Mouse (Mus musculus) stomach, embryonic 15.5 days (tissue): ENCODE measurements around the gene Slc22a23. TPM values are rescaled to one million over a fixed set of nuclear protein-coding genes. Genes with fewer than 3 reads are reported as not detected.

Experiments used
- ATAC-seq: fragments of 200-750 bp; cut with Nextera tagmentation; 2 replicates; pipeline ENCODE4 v1.8.0; 2017; ENCODE audit warnings: low read depth, moderate number of reproducible peaks, moderate TSS enrichment; ENCODE audit not compliant: insufficient read depth, low FRiP score
- H3K27ac ChIP-seq: fragments of 300-500 bp; sonication (generic); 2 replicates; pipeline ENCODE4 v1.5.1; 2015; ENCODE audit warnings: mild to moderate bottlenecking, inconsistent platforms
- H3K27me3 ChIP-seq: fragments of 300-500 bp; sonication (generic); replicated peaks from 2 replicates; pipeline ENCODE4 v1.6.1; 2015; ENCODE audit warnings: inconsistent platforms
- H3K36me3 ChIP-seq: fragments of 300-500 bp; sonication (generic); 2 replicates; pipeline ENCODE4 v1.6.1; 2015; ENCODE audit warnings: inconsistent platforms
- H3K4me1 ChIP-seq: fragments of 300-500 bp; sonication (generic); 2 replicates; pipeline ENCODE4 v1.6.1; 2015; ENCODE audit warnings: inconsistent platforms
- H3K4me2 ChIP-seq: fragments of 300-500 bp; sonication (generic); 2 replicates; pipeline ENCODE4 v1.6.1; 2015; ENCODE audit warnings: mild to moderate bottlenecking, inconsistent platforms
- H3K4me3 ChIP-seq: fragments of 300-500 bp; sonication (generic); replicated peaks from 2 replicates; pipeline ENCODE4 v1.5.1; 2015; ENCODE audit warnings: inconsistent platforms
- H3K9ac ChIP-seq: fragments of 300-500 bp; sonication (generic); 2 replicates; pipeline ENCODE4 v1.6.1; 2015; ENCODE audit warnings: inconsistent platforms
- H3K9me3 ChIP-seq: fragments of 300-500 bp; sonication (generic); 2 replicates; pipeline ENCODE4 v1.6.1; 2016; ENCODE audit warnings: inconsistent platforms
- WGBS: fragments of 180-500 bp; shearing (Covaris S2); methylation state at CpG from one replicate; pipeline ENCODE4 v1.1.7; 2015; 5-methylcytosine and 5-hydroxymethylcytosine counted together
- polyA plus RNA-seq: library from polyadenylated mRNA; unstranded; fragments of >200 nt; fragmentation: Nextera tagmentation; extraction: Ambion mirVana; gene quantifications from 2 replicates; pipeline ENCODE4 v1.2.1, GENCODE M21; 2015

The Slc22a23 gene
- polyA plus RNA-seq, 1 experiment from 2014 or later: 3.9 TPM

DNA sequence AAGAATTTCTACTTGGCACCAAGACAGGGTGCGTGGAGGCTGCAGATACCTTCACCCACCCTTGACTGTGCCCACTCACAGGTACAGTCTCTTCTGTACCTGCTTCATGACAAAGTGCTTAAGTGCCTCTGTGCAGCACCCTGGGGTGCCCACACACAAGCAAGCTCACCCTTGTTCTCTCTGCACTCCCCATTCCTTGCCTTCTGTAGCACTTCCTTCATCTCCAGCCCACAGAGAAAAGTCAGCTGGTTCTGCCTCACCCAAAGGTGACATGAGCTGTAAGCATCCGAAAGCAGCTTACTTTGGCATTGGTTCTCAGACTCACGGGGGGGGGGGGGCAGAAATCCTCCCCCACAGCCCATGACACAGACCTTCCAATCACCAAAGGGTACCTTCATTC is 130.1 kb downstream of the Slc22a23 start:
- Histone ChIP-seq H3K27me3 (no peaks in the 10 kb centered on the region), H3K27ac (no peak overlapping the region), H3K4me1 (peaks cover 15% of the 10 kb centered on the region; the same call in 1 of the 2 replicates), H3K4me2 (no peak overlapping the region), H3K4me3 (no peak overlapping the region), H3K9me3 (no peaks in the 10 kb centered on the region), H3K9ac (no peak overlapping the region), H3K36me3 (no peaks in the 10 kb centered on the region)
- WGBS: 93% methylated on average over 3 of the region's 3 CpGs
- ATAC-seq: no peak

DNA sequence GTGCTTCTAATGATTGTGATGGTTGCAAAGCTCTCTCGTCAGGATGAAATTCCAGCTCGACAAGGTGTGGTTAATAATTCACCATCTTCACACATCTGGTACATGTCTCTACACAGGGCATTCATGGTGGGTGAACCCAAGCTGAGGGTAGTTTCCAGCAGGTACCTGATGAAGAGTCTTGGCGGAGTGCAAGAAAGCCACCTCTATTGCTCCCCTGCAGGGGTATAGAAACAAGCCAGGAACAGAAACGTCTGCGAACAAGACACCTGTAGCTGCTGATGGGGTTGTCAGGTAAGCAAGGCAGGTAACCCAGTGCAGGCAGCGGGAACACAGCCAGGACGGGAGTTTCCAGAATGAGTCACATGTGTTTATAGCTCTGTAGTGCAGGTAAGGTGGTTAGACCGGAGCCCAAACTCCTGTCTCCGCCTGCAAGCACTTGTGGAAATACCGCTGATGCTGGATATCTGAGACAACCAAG is 132.2 kb downstream of the Slc22a23 start:
- H3K36me3 ChIP-seq: no peaks in the 10 kb centered on the region
- H3K4me1 ChIP-seq: peaks cover 17% of the 10 kb centered on the region; the same call in 1 of the 2 replicates
- H3K4me2 ChIP-seq: peak overlapping the region; percentile 31; the same call in 1 of the 2 replicates
- H3K9me3 ChIP-seq: no peaks in the 10 kb centered on the region
- H3K9ac ChIP-seq: no peak overlapping the region
- ATAC-seq: peak; percentile 82
- H3K27me3 ChIP-seq: no peaks in the 10 kb centered on the region
- no peak overlapping the region for H3K4me3 ChIP-seq
- 53% methylated on average over 10 of the region's 10 CpGs for WGBS
- peak overlapping the region; percentile 78 for H3K27ac ChIP-seq

DNA sequence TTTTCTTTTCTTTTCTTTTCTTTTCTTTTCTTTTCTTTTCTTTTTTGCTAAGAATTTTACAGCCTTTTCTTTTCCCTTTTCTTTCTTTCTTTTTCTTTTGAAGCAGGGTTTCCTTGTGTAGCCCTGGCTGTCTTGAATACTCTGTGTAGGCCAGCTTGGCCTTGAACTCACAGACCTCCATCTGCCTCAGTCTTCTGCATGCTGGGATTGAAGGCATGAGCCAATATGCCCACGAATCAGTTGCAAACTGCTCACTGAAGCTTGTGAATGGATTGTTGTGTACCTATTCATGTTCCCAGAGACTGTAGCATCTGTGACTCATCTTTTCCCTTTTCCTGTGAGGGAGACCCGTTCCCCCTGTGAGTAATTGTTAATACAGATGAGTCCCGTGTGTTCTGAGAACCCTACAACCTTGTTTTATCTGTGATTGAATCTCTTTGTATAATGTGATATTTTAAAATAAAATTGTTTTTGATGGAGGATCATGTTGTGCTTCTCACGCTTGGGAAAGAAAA is 133.7 kb downstream of the Slc22a23 start:
- H3K4me2 ChIP-seq: no peak overlapping the region

DNA sequence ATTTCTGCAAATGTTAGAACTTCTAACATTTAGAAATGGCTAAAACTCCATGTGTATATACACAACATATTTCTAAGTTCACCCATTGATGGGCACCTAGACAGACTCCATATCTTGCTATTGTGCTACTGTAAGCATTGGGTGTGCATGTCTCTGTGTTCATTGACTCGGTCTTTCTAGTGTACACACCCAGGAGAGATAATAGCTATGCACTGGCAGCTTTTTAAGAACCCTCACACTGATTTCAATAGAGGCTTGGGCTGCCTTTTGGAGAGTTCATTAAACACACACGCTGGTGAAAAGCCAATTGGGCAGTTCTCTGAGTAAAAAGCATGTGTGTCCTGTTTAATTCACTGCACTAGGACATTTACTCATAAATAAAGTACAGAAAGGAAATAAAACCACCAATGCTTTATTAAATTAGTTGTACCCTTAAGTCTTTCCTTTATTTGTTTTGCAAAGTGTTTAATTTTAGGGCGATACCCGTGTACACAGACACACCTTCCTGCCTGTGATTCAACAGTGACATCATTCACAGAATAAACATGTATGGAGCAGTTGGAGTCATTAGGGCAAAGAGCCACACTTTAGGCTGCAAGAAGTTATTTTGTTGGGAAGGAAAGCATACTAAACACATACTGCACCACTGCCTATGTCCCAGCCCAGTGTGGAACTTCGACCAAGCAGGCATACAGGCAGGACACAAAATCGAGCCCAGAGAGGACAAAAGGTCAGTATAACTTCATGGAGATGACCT is 137.1 kb downstream of the Slc22a23 start:
- Histone ChIP-seq H3K27me3 (no peaks in the 10 kb centered on the region), H3K9me3 (no peaks in the 10 kb centered on the region), H3K4me1 (peaks cover 9% of the 10 kb centered on the region; the same call in 1 of the 2 replicates), H3K36me3 (no peaks in the 10 kb centered on the region), H3K4me3 (no peak overlapping the region), H3K27ac (peak overlapping the region; percentile 69), H3K4me2 (no peak overlapping the region), H3K9ac (no peak overlapping the region)
- WGBS: 58% methylated on average over 6 of the region's 6 CpGs
- ATAC-seq: peak; percentile 82

More for the DNA sequence above, 133.7 kb downstream of the Slc22a23 start:
- Histone ChIP-seq H3K27me3 (no peaks in the 10 kb centered on the region), H3K9me3 (no peaks in the 10 kb centered on the region), H3K9ac (no peak overlapping the region), H3K4me1 (peaks cover 17% of the 10 kb centered on the region; the same call in 1 of the 2 replicates), H3K4me3 (no peak overlapping the region), H3K27ac (no peak overlapping the region), H3K36me3 (no peaks in the 10 kb centered on the region)
- no peak for ATAC-seq
- 57% methylated on average over 4 of the region's 4 CpGs for WGBS

DNA sequence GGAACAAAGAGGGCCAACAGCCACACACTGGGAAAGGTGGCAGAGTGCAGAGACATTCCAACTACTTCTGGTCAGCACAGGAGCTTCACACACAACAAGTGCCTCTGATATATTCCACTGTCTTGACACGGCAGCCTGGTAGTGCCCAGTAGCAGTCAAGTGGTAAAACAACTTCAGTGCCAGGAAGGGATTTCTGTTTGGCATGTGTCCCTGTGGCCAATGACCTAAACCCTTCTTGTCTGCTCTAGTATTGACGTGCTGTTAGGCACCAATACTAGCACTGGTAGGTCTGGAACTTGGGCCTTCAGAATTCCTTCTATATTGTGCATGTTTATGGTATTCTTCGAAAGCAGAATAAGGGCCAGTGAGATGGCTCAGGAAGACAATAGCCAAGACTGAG is 139.8 kb downstream of the Slc22a23 start:
- 85% methylated on average over 3 of the region's 3 CpGs for WGBS

DNA sequence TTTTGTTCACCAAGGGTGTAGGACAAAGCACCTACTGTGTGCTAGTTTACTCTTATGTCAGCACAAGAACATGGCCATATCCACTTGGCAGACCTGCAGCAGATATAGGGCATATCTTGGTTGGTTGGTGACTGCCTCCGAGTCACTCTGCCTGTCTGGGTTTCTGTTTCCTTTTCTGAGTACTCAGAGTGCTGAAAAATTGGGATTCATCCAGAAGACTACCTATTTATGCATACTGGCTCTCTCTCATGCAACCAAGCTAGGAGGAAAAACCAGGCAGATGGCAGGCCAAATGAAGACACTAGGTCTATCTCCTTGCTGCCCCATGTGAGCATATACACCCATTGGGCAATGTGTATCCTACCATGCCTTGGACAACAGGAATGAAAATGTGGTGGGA is 149.3 kb downstream of the Slc22a23 start:
- no peaks in the 10 kb centered on the region; the same call in 1 of the 2 replicates for H3K36me3 ChIP-seq
- no peak overlapping the region for H3K9ac ChIP-seq
- no peak overlapping the region for H3K27ac ChIP-seq
- H3K4me1 ChIP-seq: peaks cover 4% of the 10 kb centered on the region; the same call in 1 of the 2 replicates
- H3K27me3 ChIP-seq: no peaks in the 10 kb centered on the region
- no peak overlapping the region for H3K4me2 ChIP-seq
- 92% methylated on average over 1 of the region's 1 CpGs for WGBS
- no peaks in the 10 kb centered on the region for H3K9me3 ChIP-seq
- no peak for ATAC-seq
- H3K4me3 ChIP-seq: no peak overlapping the region

More for the DNA sequence above, 139.8 kb downstream of the Slc22a23 start:
- H3K27me3 ChIP-seq: no peaks in the 10 kb centered on the region
- no peak overlapping the region for H3K27ac ChIP-seq
- H3K4me3 ChIP-seq: no peak overlapping the region
- no peaks in the 10 kb centered on the region for H3K9me3 ChIP-seq
- no peak overlapping the region for H3K4me2 ChIP-seq
- 0 out of 2 replicates have a peak, but pooled peaks cover 5% of the 10 kb centered on the region for H3K4me1 ChIP-seq
- ATAC-seq: no peak
- no peaks in the 10 kb centered on the region for H3K36me3 ChIP-seq
- H3K9ac ChIP-seq: no peak overlapping the region

DNA sequence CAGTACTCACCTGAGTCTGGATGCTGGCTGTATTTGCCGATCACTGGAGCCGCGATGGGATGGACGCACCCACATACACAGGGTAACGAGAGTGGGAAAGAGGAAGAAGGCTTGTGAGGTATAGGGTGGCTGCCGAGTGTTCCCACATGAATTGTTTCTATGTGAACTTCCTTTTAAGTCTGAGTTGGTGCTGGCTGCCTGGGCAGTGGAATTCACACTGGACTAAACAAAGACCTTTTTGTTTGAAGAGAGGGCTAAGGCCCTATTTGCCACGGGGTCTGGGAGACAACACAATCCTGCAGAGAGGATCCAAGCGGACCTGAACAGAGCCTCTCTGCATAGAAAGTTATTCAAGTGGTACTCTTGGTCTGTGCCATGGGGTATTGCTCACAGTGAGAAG is 151.6 kb downstream of the Slc22a23 start:
- Histone ChIP-seq H3K36me3 (no peaks in the 10 kb centered on the region; the same call in 1 of the 2 replicates), H3K27ac (no peak overlapping the region; the same call in 1 of the 2 replicates), H3K4me3 (no peak overlapping the region), H3K4me2 (no peak overlapping the region), H3K4me1 (peaks cover 4% of the 10 kb centered on the region; the same call in 1 of the 2 replicates), H3K27me3 (no peaks in the 10 kb centered on the region), H3K9ac (no peak overlapping the region), H3K9me3 (no peaks in the 10 kb centered on the region)
- peak; percentile 18; the same call in 1 of the 2 replicates for ATAC-seq
- WGBS: 65% methylated on average over 8 of the region's 8 CpGs

DNA sequence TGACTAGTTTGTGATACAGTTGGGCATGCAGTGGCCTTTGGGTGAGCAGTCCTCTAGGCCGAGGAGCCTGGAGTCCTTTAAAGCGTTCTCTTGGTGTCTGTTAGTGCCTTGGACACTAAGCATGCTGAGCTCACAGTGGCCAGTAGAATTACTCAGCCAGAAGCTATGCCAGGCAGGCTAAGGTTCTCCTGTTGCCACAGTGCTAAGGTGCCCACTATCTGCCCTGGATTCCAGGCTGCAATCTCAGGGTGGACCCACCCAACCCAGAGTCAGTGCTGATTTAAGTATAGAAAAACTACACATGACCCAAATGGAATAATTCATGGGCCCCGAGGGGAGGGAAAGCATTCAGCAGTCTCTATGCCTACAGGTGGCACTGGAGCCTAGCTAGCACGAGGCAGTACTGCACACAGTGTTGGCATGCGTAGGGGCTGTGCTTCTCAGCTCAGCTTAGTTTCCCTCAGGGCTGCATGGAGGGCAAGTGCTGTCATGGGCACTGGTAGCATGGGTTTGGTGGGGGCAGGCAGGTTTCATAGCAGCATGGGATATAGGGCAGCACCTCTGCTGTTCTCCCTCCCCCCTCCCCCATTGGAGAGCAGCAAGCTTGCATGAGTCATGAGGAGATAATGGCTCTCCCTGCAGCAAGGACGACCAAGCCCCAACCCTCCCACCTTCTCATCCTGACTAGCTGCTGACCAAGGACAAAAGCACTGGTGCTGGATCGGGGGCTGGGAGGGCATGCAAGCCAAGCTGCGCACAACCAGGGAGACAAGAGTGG is 152.4 kb downstream of the Slc22a23 start:
- Histone ChIP-seq H3K27me3 (no peaks in the 10 kb centered on the region), H3K4me3 (no peak overlapping the region), H3K36me3 (no peaks in the 10 kb centered on the region; the same call in 1 of the 2 replicates), H3K9ac (no peak overlapping the region), H3K4me1 (peaks cover 4% of the 10 kb centered on the region; the same call in 1 of the 2 replicates), H3K27ac (no peak overlapping the region), H3K9me3 (no peaks in the 10 kb centered on the region), H3K4me2 (no peak overlapping the region)
- 70% methylated on average over 8 of the region's 8 CpGs for WGBS
- ATAC-seq: peak; percentile 63

DNA sequence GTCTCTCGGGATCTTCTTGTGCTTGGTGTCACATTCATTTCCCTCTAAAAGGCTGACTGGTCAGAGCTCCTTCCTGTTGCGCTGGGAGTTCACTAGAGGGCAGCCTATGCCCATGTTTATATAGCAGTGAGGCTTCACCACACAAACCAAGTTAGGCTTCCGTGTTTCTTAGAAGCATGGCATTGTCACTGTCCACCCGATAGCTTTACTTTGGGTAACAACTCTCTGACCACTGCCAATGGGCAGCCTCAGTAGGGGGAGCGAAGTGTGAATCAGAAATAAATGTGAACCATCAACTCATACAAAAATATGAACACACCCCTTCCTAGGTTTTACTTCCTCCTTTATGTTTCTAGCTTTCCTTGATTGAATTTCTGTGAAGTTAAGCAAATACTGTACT is 157.4 kb downstream of the Slc22a23 start:
- Histone ChIP-seq H3K27me3 (no peaks in the 10 kb centered on the region), H3K27ac (no peak overlapping the region), H3K9ac (no peak overlapping the region), H3K4me3 (no peak overlapping the region), H3K9me3 (no peaks in the 10 kb centered on the region), H3K36me3 (no peaks in the 10 kb centered on the region), H3K4me2 (no peak overlapping the region), H3K4me1 (no peaks in the 10 kb centered on the region)
- ATAC-seq: peak; percentile 65; the same call in 1 of the 2 replicates
- 11% methylated on average over 5 of the region's 5 CpGs for WGBS

DNA sequence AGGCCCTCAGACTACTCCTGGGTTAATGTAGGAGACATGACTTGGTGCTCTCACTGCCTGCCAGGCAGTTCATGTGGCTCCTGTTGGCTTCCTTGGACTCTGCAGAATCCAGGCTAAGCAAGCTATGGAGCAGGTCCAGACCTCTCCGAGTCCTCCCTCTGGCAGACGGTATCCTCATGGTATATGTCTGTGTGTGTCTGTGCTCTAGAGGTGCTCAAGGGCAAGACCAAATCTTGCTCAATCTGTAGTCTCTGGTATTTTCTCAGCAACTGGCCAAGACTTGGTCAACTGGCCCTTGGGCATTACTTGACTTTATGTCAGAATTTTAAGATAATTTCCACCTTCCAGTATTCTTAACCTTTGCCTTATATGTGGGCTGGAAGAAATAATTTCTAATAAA is 159.6 kb downstream of the Slc22a23 start:
- H3K4me2 ChIP-seq: no peak overlapping the region
- no peaks in the 10 kb centered on the region for H3K4me1 ChIP-seq
- H3K36me3 ChIP-seq: peaks cover 5% of the 10 kb centered on the region; the same call in 1 of the 2 replicates
- H3K9ac ChIP-seq: no peak overlapping the region
- H3K27me3 ChIP-seq: no peaks in the 10 kb centered on the region
- no peak overlapping the region for H3K27ac ChIP-seq
- no peak overlapping the region for H3K4me3 ChIP-seq
- no peaks in the 10 kb centered on the region for H3K9me3 ChIP-seq
- WGBS: 90% methylated on average over 2 of the region's 2 CpGs
- no peak for ATAC-seq

DNA sequence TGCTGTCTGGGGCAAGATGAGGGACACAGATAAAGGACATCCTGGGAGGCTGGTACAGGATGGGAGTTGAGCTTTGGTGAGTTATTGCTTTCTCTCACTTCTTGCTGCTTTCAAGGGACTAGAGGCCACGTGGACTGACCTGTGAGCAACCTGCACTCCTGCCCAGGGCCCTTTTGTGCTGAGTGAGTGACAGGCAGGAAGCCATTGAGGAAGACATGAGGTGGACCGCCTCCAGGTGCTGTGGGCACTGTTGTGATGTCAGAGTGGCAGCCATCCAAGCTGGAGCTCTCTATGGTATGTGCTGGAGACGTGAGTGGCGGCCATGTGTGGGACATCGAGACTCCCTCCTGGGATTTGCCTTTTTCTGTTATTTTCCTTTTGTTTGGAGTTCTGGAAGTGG is 163.4 kb downstream of the Slc22a23 start:
- 92% methylated on average over 5 of the region's 5 CpGs for WGBS
- Histone ChIP-seq H3K4me2 (no peak overlapping the region), H3K27me3 (no peaks in the 10 kb centered on the region), H3K4me3 (no peak overlapping the region), H3K9ac (no peak overlapping the region), H3K36me3 (peaks cover 5% of the 10 kb centered on the region; the same call in 1 of the 2 replicates), H3K27ac (no peak overlapping the region), H3K9me3 (no peaks in the 10 kb centered on the region), H3K4me1 (no peaks in the 10 kb centered on the region)
- no peak; the same call in 1 of the 2 replicates for ATAC-seq
